Mouse (Mus musculus) kidney, postnatal 0 days (tissue): Measurements from ENCODE around the gene Ccdc138. TPM values are rescaled to one million over a fixed set of nuclear protein-coding genes. Genes with fewer than 3 reads are reported as not detected.

Experiments
- ATAC-seq: fragments of 200-750 bp; cut with Nextera tagmentation; replicated peaks from 2 replicates; pipeline ENCODE4 v1.8.0; 2017; ENCODE audit warnings: low read depth, moderate number of reproducible peaks, moderate TSS enrichment, moderate library complexity; ENCODE audit not compliant: low FRiP score
- DNase-seq: peaks from one replicate; pipeline ENCODE4 v3.0.0-alpha.2; 2016; ENCODE audit warnings: low spot score
- H3K27ac ChIP-seq: fragments of 300-500 bp; sonication (generic); 2 replicates; pipeline ENCODE4 v1.5.1; 2014; ENCODE audit warnings: mild to moderate bottlenecking
- H3K27me3 ChIP-seq: fragments of 300-500 bp; sonication (generic); 2 replicates; pipeline ENCODE4 v1.6.1; 2014; ENCODE audit warnings: low read length, mixed read lengths; ENCODE audit not compliant: insufficient read depth
- H3K36me3 ChIP-seq: fragments of 300-500 bp; sonication (generic); 2 replicates; pipeline ENCODE4 v1.6.1; 2014; ENCODE audit warnings: low read length, mixed read lengths; ENCODE audit not compliant: insufficient read depth
- H3K4me1 ChIP-seq: fragments of 300-500 bp; sonication (generic); replicated peaks from 2 replicates; pipeline ENCODE4 v1.6.1; 2014; ENCODE audit warnings: antibody characterized with exemption, low read length, mixed read lengths; ENCODE audit not compliant: insufficient read depth
- H3K4me2 ChIP-seq: fragments of 300-500 bp; sonication (generic); 2 replicates; pipeline ENCODE4 v1.6.1; 2014; ENCODE audit warnings: mild to moderate bottlenecking, low read length, moderate library complexity, mixed read lengths
- H3K4me3 ChIP-seq: fragments of 300-500 bp; sonication (generic); replicated peaks from 2 replicates; pipeline ENCODE4 v1.5.1; 2014; ENCODE audit warnings: low read depth, low read length
- H3K9ac ChIP-seq: fragments of 300-500 bp; sonication (generic); 2 replicates; pipeline ENCODE4 v1.6.1; 2014; ENCODE audit warnings: low read depth, low read length
- H3K9me3 ChIP-seq: fragments of 300-500 bp; sonication (generic); replicated peaks from 2 replicates; pipeline ENCODE4 v1.6.1; 2016; ENCODE audit warnings: low read length, inconsistent platforms, mixed read lengths
- CTCF ChIP-seq: IDR thresholded peaks from 2 replicates; pipeline ENCODE4 v1.5.1; 2016; ENCODE audit warnings: antibody characterized with exemption, low read depth, mild to moderate bottlenecking, moderate library complexity
- WGBS: fragments of 180-500 bp; shearing (Covaris S2); extraction: QIAGEN DNeasy Blood & Tissue Kit; methylation state at CpG from one replicate; pipeline ENCODE4 v1.1.7; 2014; 5-methylcytosine and 5-hydroxymethylcytosine counted together
- polyA plus RNA-seq: library from polyadenylated mRNA; unstranded; fragments of >200 nt; fragmentation: Nextera tagmentation; extraction: Ambion mirVana; gene quantifications from 2 replicates; pipeline ENCODE4 v1.2.1, GENCODE M21; 2015

The Ccdc138 gene
- polyA plus RNA-seq, 1 experiment from 2014 or later = 4.6 TPM

- no peak for ATAC-seq
- Histone ChIP-seq H3K4me3 (no peak overlapping the region), H3K4me2 (no peak overlapping the region), H3K9ac (no peak overlapping the region), H3K27ac (no peak overlapping the region), H3K36me3 (no peaks in the 10 kb centered on the region), H3K27me3 (no peaks in the 10 kb centered on the region), H3K4me1 (0 out of 2 replicates have a peak, but pooled peaks cover 3% of the 10 kb centered on the region), H3K9me3 (no peaks in the 10 kb centered on the region)
- no peak for TF ChIP-seq CTCF
- DNase-seq = no peak
- 69% methylated on average over 3 of the region's 3 CpGs for WGBS
These were observed 111.1 kb downstream of the Ccdc138 start for GRCm38 (mm10) chr10:58608858-58609257.

- DNase-seq = no peak
- WGBS = 80% methylated on average over 7 of the region's 7 CpGs
- H3K27me3 ChIP-seq = no peaks in the 10 kb centered on the region
- TF ChIP-seq CTCF = no peak
- H3K9me3 ChIP-seq = no peaks in the 10 kb centered on the region
- no peaks in the 10 kb centered on the region for H3K4me1 ChIP-seq
- ATAC-seq = no peak
- no peak overlapping the region for H3K4me2 ChIP-seq
- H3K9ac ChIP-seq = no peak overlapping the region
- no peak overlapping the region for H3K4me3 ChIP-seq
- no peaks in the 10 kb centered on the region for H3K36me3 ChIP-seq
- H3K27ac ChIP-seq = no peak overlapping the region
These were observed 112.9 kb downstream of the Ccdc138 start for GRCm38 (mm10) chr10:58610484-58611261.

GRCm38 (mm10) chr10:58614601-58615000 is 116.9 kb downstream of the Ccdc138 start:
- Histone ChIP-seq H3K9ac (no peak overlapping the region), H3K4me2 (no peak overlapping the region), H3K4me3 (no peak overlapping the region), H3K27ac (no peak overlapping the region), H3K9me3 (no peaks in the 10 kb centered on the region), H3K4me1 (no peaks in the 10 kb centered on the region), H3K27me3 (no peaks in the 10 kb centered on the region), H3K36me3 (no peaks in the 10 kb centered on the region)
- ATAC-seq (no peak), DNase-seq (no peak)
- 94% methylated on average over 6 of the region's 6 CpGs for WGBS
- no peak for TF ChIP-seq CTCF

GRCm38 (mm10) chr10:58616565-58616964 is 118.8 kb downstream of the Ccdc138 start:
- DNase-seq = no peak
- TF ChIP-seq CTCF = no peak
- no peak overlapping the region for H3K27ac ChIP-seq
- no peaks in the 10 kb centered on the region for H3K36me3 ChIP-seq
- no peaks in the 10 kb centered on the region for H3K4me1 ChIP-seq
- 90% methylated on average over 5 of the region's 5 CpGs for WGBS
- H3K4me3 ChIP-seq = no peak overlapping the region
- H3K4me2 ChIP-seq = no peak overlapping the region
- no peaks in the 10 kb centered on the region for H3K27me3 ChIP-seq
- no peak for ATAC-seq
- H3K9ac ChIP-seq = no peak overlapping the region
- no peaks in the 10 kb centered on the region for H3K9me3 ChIP-seq

GRCm38 (mm10) chr10:58618501-58619216 is 120.9 kb downstream of the Ccdc138 start:
- H3K36me3 ChIP-seq = no peaks in the 10 kb centered on the region
- H3K27ac ChIP-seq = no peak overlapping the region
- no peak for TF ChIP-seq CTCF
- H3K27me3 ChIP-seq = no peaks in the 10 kb centered on the region
- DNase-seq = no peak
- H3K9ac ChIP-seq = no peak overlapping the region
- H3K4me1 ChIP-seq = no peaks in the 10 kb centered on the region
- H3K9me3 ChIP-seq = no peaks in the 10 kb centered on the region
- H3K4me2 ChIP-seq = no peak overlapping the region
- no peak overlapping the region for H3K4me3 ChIP-seq
- 83% methylated on average over 17 of the region's 17 CpGs for WGBS
- no peak for ATAC-seq

- no peak overlapping the region for H3K27ac ChIP-seq
- WGBS = 89% methylated on average over 4 of the region's 4 CpGs
These were observed 121.5 kb downstream of the Ccdc138 start for GRCm38 (mm10) chr10:58619266-58619665.

More at GRCm38 (mm10) chr10:58619266-58619665, 121.5 kb downstream of the Ccdc138 start:
- DNase-seq = no peak
- Histone ChIP-seq H3K4me3 (no peak overlapping the region), H3K27me3 (no peaks in the 10 kb centered on the region), H3K36me3 (no peaks in the 10 kb centered on the region), H3K9ac (no peak overlapping the region), H3K9me3 (no peaks in the 10 kb centered on the region), H3K4me1 (no peaks in the 10 kb centered on the region), H3K4me2 (no peak overlapping the region)
- no peak for ATAC-seq
- no peak for TF ChIP-seq CTCF
